ENCODE assay signal across 22 mouse cellular contexts in the genomic region with DNA sequence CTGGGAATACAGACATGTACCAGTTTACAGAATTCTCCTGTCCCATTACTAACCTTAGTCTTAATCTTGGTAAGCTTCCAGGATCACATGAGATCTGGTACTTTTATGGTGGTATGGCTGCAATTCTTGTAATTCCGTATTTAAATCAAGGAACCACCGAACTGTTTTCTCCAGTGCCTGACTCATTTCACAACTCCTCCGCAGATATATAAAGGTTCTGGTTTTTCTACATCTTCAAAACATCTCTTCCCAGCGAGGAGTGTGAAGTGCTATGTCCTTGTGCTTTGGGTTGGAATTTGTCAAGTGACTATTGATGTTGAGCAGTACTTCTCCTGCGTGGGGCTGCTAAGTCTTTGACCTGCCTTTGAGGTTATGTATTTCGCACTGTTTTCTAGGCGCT. TPM values are rescaled to one million over a fixed set of nuclear protein-coding genes. Genes with fewer than 3 reads are reported as not detected.
DNase-seq lines count a peak whose midpoint lies in the region; TF ChIP-seq lines count a peak whose summit lies in the region.
"Had no signal": no experiment of that assay in that cellular context is flagged by ENCODE, and none has a peak within 500 bp of the region (broad histone marks: within the 10 kb centered on the region; RNA-seq: fewer than 3 reads in every experiment).

No protein-coding gene starts in this region.

- intact Hi-C loops in left cerebral cortex, adult 2 months (cut with DNase I), result no loop called here

- H3K4me3 ChIP-seq in left cerebral cortex, adult 2 months, result no peak overlapping the region
- H3K4me3 ChIP-seq: embryonic facial prominence, embryonic 10.5 days; embryonic facial prominence, embryonic 13.5 days; erythroblast, embryonic 14.5 days; forebrain, embryonic 12.5 days; forebrain, embryonic 15.5 days; hindbrain, embryonic 12.5 days; hindbrain, embryonic 15.5 days had no signal

- H3K27ac ChIP-seq in left cerebral cortex, adult 2 months, result no peak overlapping the region
- H3K27ac ChIP-seq: embryonic facial prominence, embryonic 10.5 days; embryonic facial prominence, embryonic 13.5 days; forebrain, embryonic 12.5 days; forebrain, embryonic 15.5 days; hindbrain, embryonic 12.5 days; hindbrain, embryonic 15.5 days had no signal

- no peak for TF ChIP-seq CTCF in left cerebral cortex, adult 2 months (IDR thresholded peaks at IDR 0.05)

- peak; percentile 17 for DNase-seq in left cerebral cortex, adult 11 months (ENCODE audit: low spot score)
- no peak for DNase-seq in left cerebral cortex, adult 2 months (ENCODE audit: extremely low spot score in 1 of 2, low spot score in 2 of 2)
- peak; percentile 39 for DNase-seq in right cerebral cortex, adult 18-20 months
- no peak for DNase-seq in right cerebral cortex, postnatal 14 days
- peak; percentile 66 for DNase-seq in telencephalon, adult 2 months (ENCODE audit: low read depth, low spot score)
- DNase-seq in liver, result no peak
- DNase-seq: adrenal gland, adult 2 months; adrenal gland, postnatal 14 days; cerebellum, adult 11-12 months; cerebellum, adult 8-10 months; cerebellum, postnatal 10 days; cerebellum, postnatal 36 days; embryo, embryonic 11 days; gastrocnemius, postnatal 10 days; gastrocnemius, postnatal 36 days had no signal

RNA-seq across cellular contexts. Expression of gene Nhsl2, which starts 44.6 kb away (rescaled TPM):
- 10 to 100 TPM; 37.0 to 38.0 TPM for total RNA-seq in left cerebral cortex, adult 2 months (2021)

Comparison
In these comparisons a context has a peak if more than half of its experiments do, and no peak if none do; other contexts are left out.
1. DNase-seq: peak in left cerebral cortex, adult 11 months (single experiment), right cerebral cortex, adult 18-20 months (single experiment) and telencephalon, adult 2 months (single experiment); none in left cerebral cortex, adult 2 months (0 of 2), right cerebral cortex, postnatal 14 days (single experiment) and liver (single experiment).